Mouse (Mus musculus) induced T-regulatory cell, adult 2 months (primary cell): ENCODE data around the gene Mapk8ip1.
"Not testable (repeated sequence)": the region's sequence is repeated elsewhere in the genome, so short reads cannot be mapped to it uniquely, and the experiment has no call there.

Source experiments
- DNase-seq: peaks from one replicate; pipeline ENCODE4 v3.0.0-alpha.2; 2012; ENCODE audit warnings: low read depth

Mapk8ip1 gene

GRCm38 (mm10) chr2:92424462-92425308 is 23.6 kb upstream of the Mapk8ip1 start:
- DNase-seq, result no peak

- DNase-seq, result no peak
These were observed 22.8 kb upstream of the Mapk8ip1 start for GRCm38 (mm10) chr2:92423702-92424461.

- no peak for DNase-seq
These were observed 22.1 kb upstream of the Mapk8ip1 start for GRCm38 (mm10) chr2:92423156-92423555.

- DNase-seq, result peak; percentile 38
These were observed 21.5 kb upstream of the Mapk8ip1 start for GRCm38 (mm10) chr2:92422388-92423135.

GRCm38 (mm10) chr2:92421723-92422387 is 20.8 kb upstream of the Mapk8ip1 start:
- DNase-seq, result no peak

GRCm38 (mm10) chr2:92411705-92412104 is 10.6 kb upstream of the Mapk8ip1 start:
- no peak for DNase-seq

- no peak for DNase-seq
These were observed 7.4 kb upstream of the Mapk8ip1 start for GRCm38 (mm10) chr2:92408309-92409045.

- DNase-seq, result no peak
These were observed 4.6 kb upstream of the Mapk8ip1 start for GRCm38 (mm10) chr2:92405687-92406086.

GRCm38 (mm10) chr2:92404737-92405136 is 3.7 kb upstream of the Mapk8ip1 start:
- no peak for DNase-seq

GRCm38 (mm10) chr2:92403776-92404319 is 2.8 kb upstream of the Mapk8ip1 start:
- DNase-seq, result no peak

- DNase-seq, result no peak
These were observed 1.7 kb upstream of the Mapk8ip1 start for GRCm38 (mm10) chr2:92402591-92403326.

GRCm38 (mm10) chr2:92400682-92401081 is 381 bp downstream of the Mapk8ip1 start:
- DNase-seq, result no peak

- not testable (repeated sequence) for DNase-seq
These were observed 1.2 kb downstream of the Mapk8ip1 start for GRCm38 (mm10) chr2:92399877-92400276.

- DNase-seq, result no peak
These were observed 3.6 kb downstream of the Mapk8ip1 start for GRCm38 (mm10) chr2:92397436-92397835.

GRCm38 (mm10) chr2:92395535-92395934 is 5.5 kb downstream of the Mapk8ip1 start:
- no peak for DNase-seq

GRCm38 (mm10) chr2:92392318-92393264 is 8.5 kb downstream of the Mapk8ip1 start:
- peak; percentile 55 for DNase-seq

GRCm38 (mm10) chr2:92391703-92392317 is 9.3 kb downstream of the Mapk8ip1 start:
- DNase-seq, result no peak

- DNase-seq, result no peak
These were observed 9.9 kb downstream of the Mapk8ip1 start for GRCm38 (mm10) chr2:92391116-92391515.
